Mouse (Mus musculus) adrenal gland, postnatal 10 days (tissue): ENCODE results near the gene Ankrd52. TPM values are rescaled to one million over a fixed set of nuclear protein-coding genes. Genes with fewer than 3 reads are reported as not detected.
A peak's percentile ranks its signal among the peaks of the same experiment; 100 is the strongest.
"Not testable (repeated sequence)": the region's sequence is repeated elsewhere in the genome, so short reads cannot be mapped to it uniquely, and the experiment has no call there.

ENCODE experiments used
- DNase-seq: peaks from one replicate; pipeline ENCODE4 v3.0.0; 2021; ENCODE audit warnings: mixed read lengths
- long read RNA-seq, 2 experiments: library from polyadenylated mRNA; stranded (forward); transcript quantifications; one replicate each; pipeline ENCODE4 v2.0.0; 2021
- total RNA-seq, 2 experiments: library from RNA; stranded (reverse); gene quantifications; 2 replicates each; pipeline ENCODE4 v1.2.3; 2021

Gene Ankrd52
- total RNA-seq, result 10 to 100 TPM; 53.3 to 57.8 TPM
- long read RNA-seq, experiment 1, partial matches to known transcripts, result 0 of 7 reads
- long read RNA-seq, experiment 1, other reads (novel, unspliced or antisense), result 7 of 7 reads
- long read RNA-seq, experiment 2, partial matches to known transcripts, result 0 of 4 reads
- long read RNA-seq, experiment 2, other reads (novel, unspliced or antisense), result 4 of 4 reads

DNA sequence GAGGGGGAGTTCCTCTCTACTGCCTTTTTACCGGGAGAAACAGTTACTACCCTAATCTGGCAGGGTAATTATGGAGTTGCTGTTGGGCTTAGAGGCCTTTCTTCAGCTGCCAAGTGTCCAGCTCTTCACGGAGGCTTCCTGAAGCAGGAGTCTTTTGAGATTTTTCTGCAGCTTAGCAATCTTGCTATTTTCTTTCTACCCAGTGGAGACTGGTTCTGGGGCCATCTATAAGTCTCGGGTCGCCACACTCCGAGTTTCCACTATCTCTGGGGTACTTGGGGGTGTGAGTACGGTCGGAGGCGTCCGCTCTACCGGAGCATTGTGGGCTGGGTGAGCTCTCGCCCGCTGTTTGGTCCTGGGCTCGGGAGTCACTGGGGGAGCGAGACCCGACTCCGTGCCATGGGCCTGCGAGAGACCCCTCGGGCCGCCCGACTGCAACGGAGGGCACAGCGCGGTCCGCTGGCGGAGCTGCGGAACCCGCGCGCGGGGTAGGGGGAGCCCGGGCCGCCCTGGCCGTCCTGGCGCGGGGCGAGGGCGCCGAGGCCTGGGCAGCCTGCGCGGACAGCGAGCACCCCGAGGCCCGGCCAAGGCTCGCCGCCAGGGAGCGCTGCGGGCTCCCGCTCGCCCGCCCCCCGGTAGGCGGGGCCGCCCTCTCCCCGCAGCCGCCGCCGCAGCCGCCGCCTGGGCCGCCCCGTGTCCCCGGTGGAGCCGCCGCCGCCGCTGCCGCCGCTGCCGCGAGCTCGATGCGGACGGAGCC is at the start of gene Ankrd52:
Ankrd52 (plus strand) TSS at position 661 of the 757 bp plus-strand sequence.
- peak; percentile 95 for DNase-seq

- no peak for DNase-seq
These were observed 49.3 kb upstream of the Ankrd52 start for GRCm38 (mm10) chr10:128327610-128328009.

DNA sequence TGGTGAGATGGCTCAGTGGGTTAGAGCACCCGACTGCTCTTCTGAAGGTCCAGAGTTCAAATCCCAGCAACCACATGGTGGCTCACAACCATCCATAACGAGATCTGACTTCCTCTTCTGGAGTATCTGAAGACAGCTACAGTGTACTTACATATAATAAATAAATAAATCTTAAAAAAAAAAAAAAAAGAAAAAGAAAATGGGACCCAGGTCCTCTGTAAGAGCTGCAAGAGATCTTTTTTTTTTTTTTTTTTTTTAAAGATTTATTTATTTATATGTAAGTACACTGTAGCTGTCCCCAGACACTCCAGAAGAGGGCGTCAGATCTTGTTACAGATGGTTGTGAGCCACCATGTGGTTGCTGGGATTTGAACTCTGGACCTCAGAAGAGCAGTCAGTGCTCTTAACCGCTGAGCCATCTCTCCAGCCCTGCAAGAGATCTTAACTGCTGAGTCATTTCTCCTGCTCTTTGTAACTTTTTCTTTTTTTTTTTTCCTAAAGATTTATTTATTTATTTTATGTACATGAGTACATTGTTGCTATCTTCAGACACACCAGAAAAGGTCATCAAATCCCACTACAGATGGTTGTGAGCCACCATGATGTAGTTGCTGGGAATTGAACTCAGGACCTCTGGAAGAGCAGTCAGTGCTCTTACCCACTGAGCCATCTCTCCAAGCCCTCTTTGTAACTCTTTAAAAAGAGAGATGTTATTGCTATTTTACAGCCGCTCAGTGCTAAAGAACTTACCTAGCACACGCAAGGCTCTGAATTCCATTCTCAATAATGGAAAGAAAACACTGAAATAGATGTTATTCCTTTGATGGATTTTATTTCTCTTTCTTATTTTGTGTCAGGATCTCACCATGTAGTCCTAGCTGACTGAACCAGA is 44.3 kb upstream of the Ankrd52 start:
- not testable (repeated sequence) for DNase-seq

DNA sequence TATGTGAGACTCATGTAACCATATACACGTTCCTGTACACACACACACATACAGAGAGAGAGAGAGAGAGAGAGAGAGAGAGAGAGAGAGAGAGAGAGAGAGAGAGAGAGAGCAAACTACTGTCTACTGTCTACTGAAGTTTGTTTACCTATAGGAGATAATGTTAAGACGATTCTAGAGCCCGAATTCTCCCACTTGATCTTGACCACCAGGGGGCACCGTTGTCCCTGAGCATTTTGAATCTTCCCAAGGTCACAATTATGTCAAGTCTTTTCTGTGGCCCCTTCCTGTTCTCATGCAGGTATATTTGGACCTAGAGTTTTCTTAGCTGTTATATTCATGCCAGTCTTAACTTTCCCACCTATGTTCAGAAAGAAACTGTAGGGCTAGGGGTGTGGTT is 41.3 kb upstream of the Ankrd52 start:
- DNase-seq, result peak; percentile 87

- no peak for DNase-seq
These were observed 40.7 kb upstream of the Ankrd52 start for GRCm38 (mm10) chr10:128336195-128336594.

- DNase-seq, result no peak
These were observed 40.3 kb upstream of the Ankrd52 start for GRCm38 (mm10) chr10:128336597-128336996.

GRCm38 (mm10) chr10:128337306-128338181 is 39.4 kb upstream of the Ankrd52 start, which contains the start of gene Cs:
Gene Cs (plus strand): TSS chr10:128337734.
- peak; percentile 99 for DNase-seq

DNA sequence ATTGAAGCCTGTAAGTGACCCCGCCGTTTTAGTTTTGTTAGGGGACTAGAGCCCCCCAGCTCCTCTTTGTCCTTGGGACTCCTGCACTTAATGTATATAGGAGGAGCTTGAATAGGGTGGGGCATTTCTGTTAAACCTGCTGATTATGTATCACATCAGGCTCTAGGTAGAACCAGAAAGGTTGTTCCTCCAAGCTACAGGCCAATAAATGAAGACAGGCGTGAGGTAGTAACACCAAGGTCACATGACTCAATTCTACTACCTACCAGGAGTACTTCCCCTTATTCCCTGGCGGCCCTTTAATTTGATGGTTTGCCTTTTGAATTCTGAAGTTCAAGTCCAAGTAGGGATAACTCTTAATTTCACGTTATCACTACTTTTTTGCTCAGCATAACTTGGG is 38.5 kb upstream of the Ankrd52 start:
- no peak for DNase-seq

- peak; percentile 30 for DNase-seq
These were observed 38.0 kb upstream of the Ankrd52 start for GRCm38 (mm10) chr10:128338948-128339347.

- no peak for DNase-seq
These were observed 36.7 kb upstream of the Ankrd52 start for GRCm38 (mm10) chr10:128340257-128340656.

DNA sequence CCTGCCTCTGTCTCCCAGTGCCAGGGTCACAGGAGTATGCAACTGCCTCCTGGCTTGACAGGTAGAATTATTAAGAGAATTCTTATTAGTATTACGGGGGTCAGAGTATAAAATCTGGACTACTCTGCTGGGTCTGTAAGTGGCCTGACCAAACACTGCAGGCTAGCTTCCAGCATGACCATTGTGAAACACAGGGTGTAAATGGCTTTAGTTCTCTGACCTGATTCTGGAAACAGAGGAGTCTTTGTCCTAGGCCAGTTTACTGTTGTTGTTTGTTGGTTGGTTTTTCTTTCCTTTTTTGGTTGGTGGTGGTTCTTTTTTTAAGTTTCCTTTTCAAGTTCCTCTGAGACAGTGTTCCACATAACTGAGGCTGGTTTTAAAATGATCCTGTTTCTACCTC is 33.5 kb upstream of the Ankrd52 start:
- peak; percentile 46 for DNase-seq

- peak; percentile 87 for DNase-seq
These were observed 32.2 kb upstream of the Ankrd52 start for GRCm38 (mm10) chr10:128344568-128345275.

GRCm38 (mm10) chr10:128347541-128347940 is 29.4 kb upstream of the Ankrd52 start:
- no peak for DNase-seq

DNA sequence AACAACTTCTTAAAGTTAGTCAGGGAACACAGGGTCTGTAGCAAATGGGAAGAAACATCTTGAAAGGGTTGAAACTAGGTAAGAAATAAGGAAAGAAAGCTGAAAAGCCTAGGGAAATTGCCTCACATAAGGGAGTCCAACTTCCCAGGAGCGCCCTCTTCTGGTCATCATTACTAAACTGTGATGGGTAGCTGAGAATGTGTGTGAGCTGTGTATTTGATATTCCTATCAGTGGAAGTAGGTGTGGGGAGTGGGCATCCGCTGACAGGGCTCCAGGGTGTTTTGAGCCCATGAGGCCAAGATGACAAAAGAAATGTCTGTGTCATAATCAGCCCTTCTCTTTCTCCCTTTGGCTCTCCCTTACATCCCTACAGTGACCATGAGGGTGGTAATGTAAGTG is 18.1 kb upstream of the Ankrd52 start:
- peak; percentile 76 for DNase-seq

- peak; percentile 61 for DNase-seq
These were observed 17.7 kb upstream of the Ankrd52 start for GRCm38 (mm10) chr10:128359226-128359625.

GRCm38 (mm10) chr10:128361836-128362235 is 15.1 kb upstream of the Ankrd52 start:
- DNase-seq, result peak; percentile 55

DNA sequence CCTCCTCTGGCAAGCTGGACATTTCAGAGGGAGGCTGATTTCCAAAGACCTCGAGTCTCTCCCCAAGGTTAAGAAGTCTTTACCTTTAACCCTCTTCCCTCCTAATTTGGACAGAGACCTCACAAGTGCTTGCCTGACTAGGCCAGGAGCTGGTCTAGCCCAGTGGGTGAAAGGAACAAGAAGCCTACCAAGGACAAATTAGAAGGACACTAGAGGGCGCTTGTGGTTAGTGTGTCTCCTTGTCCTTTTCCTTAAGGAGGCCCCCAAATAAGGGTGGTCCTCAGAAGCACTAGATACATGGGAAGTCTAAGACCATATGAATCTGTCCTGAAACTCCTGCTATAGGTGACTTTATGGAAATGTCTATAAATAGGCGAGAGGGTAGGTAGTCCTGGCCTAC is 14.3 kb upstream of the Ankrd52 start:
- peak; percentile 66 for DNase-seq

DNA sequence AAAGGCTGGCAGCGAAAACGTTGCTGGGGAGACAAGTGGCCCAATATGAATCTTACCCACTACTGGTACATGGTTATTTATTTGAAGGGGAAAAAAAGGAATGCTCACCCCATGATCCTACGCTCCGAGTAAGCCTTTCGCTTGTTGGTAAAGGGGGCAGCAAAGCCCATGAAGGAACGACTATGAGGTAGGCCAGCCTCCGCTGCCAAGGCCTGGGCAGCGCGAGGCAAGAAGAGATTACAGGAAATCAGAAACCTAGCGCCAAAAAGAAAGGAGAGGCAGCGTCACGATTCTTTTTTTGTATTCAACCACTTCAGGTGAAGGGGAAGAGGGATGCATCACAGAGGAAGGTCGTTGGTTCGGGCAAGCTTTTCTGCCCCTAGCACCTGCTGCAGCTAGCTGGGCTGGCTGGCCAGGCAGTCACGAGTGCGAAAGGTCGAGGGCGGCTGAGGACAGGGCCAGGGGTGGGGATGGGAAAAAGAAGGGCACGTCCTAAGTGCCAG is 9.0 kb upstream of the Ankrd52 start:
- no peak for DNase-seq

- peak; percentile 94 for DNase-seq
These were observed 8.3 kb upstream of the Ankrd52 start, which contains the start of gene Coq10a for GRCm38 (mm10) chr10:128368402-128369217. Gene Coq10a (minus strand): TSS chr10:128368997.

DNA sequence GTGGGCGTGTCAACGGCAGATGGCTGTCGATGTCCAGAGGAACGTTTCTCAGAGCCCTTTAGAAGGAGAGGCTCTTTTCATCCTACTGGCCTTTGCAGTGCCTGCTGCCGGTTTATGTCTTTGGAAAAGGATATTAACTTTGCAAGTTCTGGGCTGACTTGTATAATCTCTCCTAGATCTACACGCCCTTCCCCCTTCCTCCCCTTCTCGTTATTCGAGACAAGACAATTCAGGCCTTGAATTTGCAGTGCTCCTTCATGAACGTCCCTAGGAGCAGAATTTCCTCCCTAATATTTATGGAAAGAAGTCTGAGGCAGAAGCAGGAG is 7.7 kb upstream of the Ankrd52 start:
- no peak for DNase-seq
